26 mouse cellular contexts compared by ENCODE assay signal in the genomic region with DNA sequence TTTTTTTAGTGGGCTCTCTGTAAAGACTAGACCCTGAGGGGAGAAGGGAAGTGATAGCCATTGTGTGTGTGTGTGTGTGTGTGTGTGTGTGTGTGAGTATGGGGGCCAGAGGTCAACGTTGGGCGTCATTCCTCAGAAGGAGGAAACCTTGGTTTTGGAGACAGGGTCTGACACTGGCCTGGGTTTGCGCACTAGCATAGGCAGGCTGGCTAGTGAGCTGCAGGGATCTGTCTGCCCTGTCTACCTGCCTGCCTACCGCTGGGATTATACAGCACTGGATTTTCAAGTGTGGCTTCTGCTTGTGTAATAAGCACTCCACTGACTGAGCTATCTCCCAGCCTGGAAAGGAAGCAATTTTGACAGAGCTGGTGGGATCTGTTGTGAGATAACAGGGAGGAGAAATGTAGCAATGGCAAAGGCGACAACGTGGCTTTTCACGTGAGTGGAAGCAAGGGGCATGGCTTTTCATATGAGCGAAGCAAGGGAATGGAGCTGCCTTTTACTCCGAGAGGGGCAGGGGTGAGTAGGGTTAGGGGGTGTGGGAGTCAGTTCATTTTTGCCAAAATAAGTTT.
"Had no signal": no experiment of that assay in that cellular context is flagged by ENCODE, and none has a peak within 500 bp of the region (broad histone marks: within the 10 kb centered on the region; RNA-seq: fewer than 3 reads in every experiment).

No protein-coding gene starts in this region.

- H3K4me1 ChIP-seq: heart, embryonic 12.5 days; hindbrain, embryonic 10.5 days; hindbrain, embryonic 13.5 days; hindbrain, embryonic 15.5 days; kidney, embryonic 15.5 days; limb, embryonic 10.5 days; limb, embryonic 12.5 days; liver, embryonic 13.5 days; liver, embryonic 15.5 days had no signal

- ATAC-seq: hindbrain, postnatal 0 days; intestine, embryonic 16.5 days had no signal

- H3K4me2 ChIP-seq: heart, embryonic 12.5 days; hindbrain, embryonic 13.5 days; hindbrain, embryonic 15.5 days; kidney, embryonic 15.5 days; limb, embryonic 12.5 days; liver, embryonic 11.5 days; liver, embryonic 13.5 days; liver, embryonic 15.5 days had no signal

- H3K4me3 ChIP-seq: heart, adult 2 months; heart, embryonic 12.5 days; hindbrain, embryonic 10.5 days; hindbrain, embryonic 13.5 days; hindbrain, embryonic 15.5 days; kidney, embryonic 15.5 days; limb, embryonic 10.5 days; limb, embryonic 12.5 days; liver, embryonic 13.5 days; liver, embryonic 15.5 days had no signal

- DNase-seq: gastrocnemius, postnatal 10 days; gastrocnemius, postnatal 36 days; heart, adult 2 months; heart, postnatal 10 days; heart, postnatal 4 days; kidney, adult 11 months; kidney, adult 2 months; kidney, adult 9 months; kidney, postnatal 14 days; kidney, postnatal 36 days; layer of hippocampus, adult 9-11 months; layer of hippocampus, postnatal 36 days; liver; liver, embryonic 13.5 days had no signal

- H3K36me3 ChIP-seq: hindbrain, embryonic 10.5 days; hindbrain, embryonic 13.5 days; hindbrain, embryonic 15.5 days; kidney, embryonic 15.5 days; limb, embryonic 10.5 days; limb, embryonic 12.5 days; liver, embryonic 13.5 days; liver, embryonic 15.5 days had no signal

- H3K27me3 ChIP-seq: heart, embryonic 12.5 days; hindbrain, embryonic 13.5 days; hindbrain, embryonic 15.5 days; kidney, embryonic 15.5 days; limb, embryonic 12.5 days; liver, embryonic 13.5 days; liver, embryonic 15.5 days had no signal

- H3K27ac ChIP-seq: heart, adult 2 months; hindbrain, embryonic 10.5 days; hindbrain, embryonic 13.5 days; hindbrain, embryonic 15.5 days; hindbrain, postnatal 0 days; kidney, embryonic 15.5 days; kidney, postnatal 0 days; limb, embryonic 10.5 days; limb, embryonic 12.5 days; liver, embryonic 13.5 days; liver, embryonic 15.5 days had no signal

- H3K9ac ChIP-seq: heart, embryonic 12.5 days; hindbrain, embryonic 13.5 days; hindbrain, embryonic 15.5 days; kidney, embryonic 15.5 days; limb, embryonic 12.5 days; liver, embryonic 13.5 days; liver, embryonic 15.5 days had no signal

- H3K9me3 ChIP-seq: hindbrain, embryonic 10.5 days; hindbrain, embryonic 15.5 days; kidney, embryonic 15.5 days; limb, embryonic 10.5 days; liver, embryonic 13.5 days had no signal
